Mouse (Mus musculus) neural tube, embryonic 14.5 days (tissue): ENCODE data around the gene Tmem119. TPM values are rescaled to one million over a fixed set of nuclear protein-coding genes. Genes with fewer than 3 reads are reported as not detected.

Source experiments
- ATAC-seq: fragments of 200-750 bp; cut with Nextera tagmentation; 2 replicates; pipeline ENCODE4 v1.8.0; 2017; ENCODE audit warnings: low read depth, mild to moderate bottlenecking, moderate TSS enrichment, moderate library complexity
- H3K27ac ChIP-seq: fragments of 300-500 bp; sonication (generic); 2 replicates; pipeline ENCODE4 v1.5.1; 2014; ENCODE audit warnings: low read depth, mild to moderate bottlenecking, control low read depth, low read length, moderate library complexity, mixed read lengths
- H3K27me3 ChIP-seq: fragments of 300-500 bp; sonication (generic); 2 replicates; pipeline ENCODE4 v1.6.1; 2014; ENCODE audit warnings: low read length; ENCODE audit not compliant: control insufficient read depth, insufficient read depth
- H3K36me3 ChIP-seq: fragments of 300-500 bp; sonication (generic); 2 replicates; pipeline ENCODE4 v1.6.1; 2014; ENCODE audit warnings: low read length, mixed read lengths; ENCODE audit not compliant: control insufficient read depth, insufficient read depth
- H3K4me1 ChIP-seq: fragments of 300-500 bp; sonication (generic); 2 replicates; pipeline ENCODE4 v1.6.1; 2014; ENCODE audit warnings: low read length; ENCODE audit not compliant: control insufficient read depth, insufficient read depth
- H3K4me2 ChIP-seq: fragments of 300-500 bp; sonication (generic); 2 replicates; pipeline ENCODE4 v1.6.1; 2014; ENCODE audit warnings: mild to moderate bottlenecking, low read depth, low read length, control low read depth
- H3K4me3 ChIP-seq: fragments of 300-500 bp; sonication (generic); 2 replicates; pipeline ENCODE4 v1.5.1; 2014; ENCODE audit warnings: low read depth, low read length, control low read depth, mixed read lengths
- H3K9ac ChIP-seq: fragments of 300-500 bp; sonication (generic); replicated peaks from 2 replicates; pipeline ENCODE4 v1.6.1; 2014; ENCODE audit warnings: low read depth, mild to moderate bottlenecking, control low read depth, low read length, mixed read lengths
- H3K9me3 ChIP-seq: fragments of 300-500 bp; sonication (generic); 2 replicates; pipeline ENCODE4 v1.6.1; 2016; ENCODE audit warnings: low read length; ENCODE audit not compliant: control insufficient read depth
- WGBS: fragments of 180-500 bp; shearing (Covaris S2); extraction: QIAGEN DNeasy Blood & Tissue Kit; methylation state at CpG from one replicate; pipeline ENCODE4 v1.1.7; 2014; 5-methylcytosine and 5-hydroxymethylcytosine counted together
- polyA plus RNA-seq: library from polyadenylated mRNA; unstranded; fragments of >200 nt; fragmentation: Nextera tagmentation; extraction: Ambion mirVana; gene quantifications from 2 replicates; pipeline ENCODE4 v1.2.1, GENCODE M21; 2014

Tmem119 gene
- polyA plus RNA-seq, 1 experiment from 2014 or later = 0.99 TPM

- Histone ChIP-seq H3K9ac (no peak overlapping the region), H3K4me3 (no peak overlapping the region), H3K36me3 (no peaks in the 10 kb centered on the region), H3K4me2 (no peak overlapping the region), H3K27ac (no peak overlapping the region), H3K9me3 (no peaks in the 10 kb centered on the region), H3K27me3 (no peaks in the 10 kb centered on the region), H3K4me1 (peaks cover 5% of the 10 kb centered on the region)
- no peak for ATAC-seq
- 83% methylated on average over 9 of the region's 9 CpGs for WGBS
Observed at GRCm38 (mm10) chr5:113798525-113798924, 1.8 kb downstream of the Tmem119 start.

- H3K36me3 ChIP-seq = no peaks in the 10 kb centered on the region
- no peak overlapping the region for H3K4me3 ChIP-seq
- no peak overlapping the region; the same call in 1 of the 2 replicates for H3K4me2 ChIP-seq
- no peak for ATAC-seq
- H3K4me1 ChIP-seq = peaks cover 5% of the 10 kb centered on the region
- no peak overlapping the region for H3K27ac ChIP-seq
- H3K9me3 ChIP-seq = no peaks in the 10 kb centered on the region
- no peak overlapping the region for H3K9ac ChIP-seq
- 10% methylated on average over 19 of the region's 19 CpGs for WGBS
- H3K27me3 ChIP-seq = no peaks in the 10 kb centered on the region
Observed at GRCm38 (mm10) chr5:113797149-113797882, 3.0 kb downstream of the Tmem119 start.

- Histone ChIP-seq H3K36me3 (no peaks in the 10 kb centered on the region), H3K27me3 (no peaks in the 10 kb centered on the region), H3K9ac (no peak overlapping the region), H3K9me3 (no peaks in the 10 kb centered on the region), H3K4me1 (peaks cover 5% of the 10 kb centered on the region), H3K27ac (no peak overlapping the region), H3K4me3 (no peak overlapping the region), H3K4me2 (no peak overlapping the region; the same call in 1 of the 2 replicates)
- 8% methylated on average over 13 of the region's 13 CpGs for WGBS
- ATAC-seq = no peak
Observed at GRCm38 (mm10) chr5:113796401-113797148, 3.7 kb downstream of the Tmem119 start.

GRCm38 (mm10) chr5:113791197-113792095 lies 8.9 kb downstream of the Tmem119 start:
- no peak for ATAC-seq
- WGBS = 91% methylated on average over 16 of the region's 16 CpGs

DNA sequence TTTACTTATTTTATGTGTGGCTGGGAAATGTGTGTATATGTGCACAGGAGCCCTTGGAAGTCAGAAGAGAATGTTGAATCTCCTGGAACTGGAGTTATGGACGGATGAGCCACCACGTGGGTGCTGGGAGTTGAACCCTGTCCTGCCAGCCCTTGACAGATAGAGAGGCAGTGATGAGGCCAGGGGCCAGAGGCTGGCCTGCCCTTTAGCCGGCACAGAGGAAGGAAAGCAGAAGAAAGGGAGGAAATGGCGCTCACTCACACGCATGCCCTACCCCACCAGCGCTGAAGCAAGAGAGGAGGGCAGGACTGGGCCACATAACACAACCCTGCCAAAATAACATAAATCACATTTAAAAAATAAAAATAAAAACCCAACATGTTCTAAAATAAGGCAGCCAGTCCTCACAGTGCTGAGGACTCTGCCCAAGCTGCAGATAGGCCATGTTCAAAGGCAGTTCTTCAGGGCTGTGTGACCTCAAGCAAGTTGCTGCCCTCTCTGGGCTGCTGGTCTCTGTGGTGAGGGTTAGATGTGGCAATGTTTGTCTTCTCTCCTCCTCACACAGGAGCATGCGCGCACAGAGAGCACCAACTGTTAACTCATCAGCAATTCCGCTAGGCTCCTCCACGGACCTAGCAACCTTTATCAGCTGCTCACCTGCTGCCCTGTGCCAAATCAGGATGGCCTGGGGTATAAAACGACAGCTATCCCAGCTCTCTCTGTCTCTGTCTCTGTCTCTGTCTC lies 9.7 kb downstream of the Tmem119 start:
- ATAC-seq = no peak
- Histone ChIP-seq H3K4me1 (no peaks in the 10 kb centered on the region), H3K9me3 (no peaks in the 10 kb centered on the region), H3K9ac (no peak overlapping the region), H3K36me3 (no peaks in the 10 kb centered on the region), H3K4me3 (no peak overlapping the region), H3K4me2 (no peak overlapping the region), H3K27ac (no peak overlapping the region), H3K27me3 (no peaks in the 10 kb centered on the region)
- WGBS = 75% methylated on average over 11 of the region's 11 CpGs

More at GRCm38 (mm10) chr5:113791197-113792095, 8.9 kb downstream of the Tmem119 start:
- no peaks in the 10 kb centered on the region for H3K27me3 ChIP-seq
- H3K36me3 ChIP-seq = no peaks in the 10 kb centered on the region
- H3K4me3 ChIP-seq = no peak overlapping the region
- no peaks in the 10 kb centered on the region for H3K4me1 ChIP-seq
- H3K27ac ChIP-seq = no peak overlapping the region
- no peak overlapping the region for H3K4me2 ChIP-seq
- no peaks in the 10 kb centered on the region for H3K9me3 ChIP-seq
- H3K9ac ChIP-seq = no peak overlapping the region

GRCm38 (mm10) chr5:113789075-113789788 lies 11.1 kb downstream of the Tmem119 start:
- Histone ChIP-seq H3K9me3 (no peaks in the 10 kb centered on the region), H3K36me3 (no peaks in the 10 kb centered on the region), H3K27ac (no peak overlapping the region), H3K4me3 (no peak overlapping the region), H3K27me3 (no peaks in the 10 kb centered on the region), H3K4me1 (no peaks in the 10 kb centered on the region), H3K9ac (no peak overlapping the region), H3K4me2 (no peak overlapping the region)
- ATAC-seq = no peak
- WGBS = 12% methylated on average over 7 of the region's 7 CpGs

- no peaks in the 10 kb centered on the region for H3K9me3 ChIP-seq
- H3K27ac ChIP-seq = no peak overlapping the region
- H3K27me3 ChIP-seq = no peaks in the 10 kb centered on the region
- no peak overlapping the region for H3K4me3 ChIP-seq
- H3K4me1 ChIP-seq = no peaks in the 10 kb centered on the region
- H3K36me3 ChIP-seq = no peaks in the 10 kb centered on the region
- 36% methylated on average over 6 of the region's 6 CpGs for WGBS
- no peak for ATAC-seq
- H3K4me2 ChIP-seq = no peak overlapping the region
- H3K9ac ChIP-seq = no peak overlapping the region
Observed at GRCm38 (mm10) chr5:113788645-113789044, 11.7 kb downstream of the Tmem119 start.

DNA sequence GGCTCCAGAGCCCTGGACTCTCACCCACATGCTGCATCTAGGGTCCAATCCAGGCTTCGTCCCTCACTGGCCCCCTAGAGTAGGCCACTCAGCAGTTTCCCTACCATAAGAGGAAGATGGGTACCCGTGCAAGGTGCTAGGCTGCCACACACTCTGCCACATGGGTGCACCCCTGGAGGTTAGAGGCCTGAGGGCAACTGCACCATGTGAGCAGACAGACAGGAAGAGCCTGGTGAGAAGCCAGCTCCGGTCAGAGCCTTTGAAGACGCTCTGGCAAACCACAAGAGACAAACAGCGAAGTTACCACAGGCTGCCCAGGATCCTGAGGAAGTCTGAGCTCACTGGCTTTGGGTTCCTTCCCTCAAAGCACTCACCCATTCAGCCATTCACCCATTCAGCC lies 13.3 kb downstream of the Tmem119 start:
- Histone ChIP-seq H3K27me3 (no peaks in the 10 kb centered on the region), H3K27ac (no peak overlapping the region), H3K9ac (no peak overlapping the region), H3K4me1 (no peaks in the 10 kb centered on the region), H3K9me3 (no peaks in the 10 kb centered on the region), H3K4me2 (no peak overlapping the region), H3K36me3 (no peaks in the 10 kb centered on the region), H3K4me3 (no peak overlapping the region)
- ATAC-seq = no peak
- WGBS = 84% methylated on average over 5 of the region's 5 CpGs
